Mouse (Mus musculus): ENCODE data around the gene Spata45.

The Spata45 gene

DNA sequence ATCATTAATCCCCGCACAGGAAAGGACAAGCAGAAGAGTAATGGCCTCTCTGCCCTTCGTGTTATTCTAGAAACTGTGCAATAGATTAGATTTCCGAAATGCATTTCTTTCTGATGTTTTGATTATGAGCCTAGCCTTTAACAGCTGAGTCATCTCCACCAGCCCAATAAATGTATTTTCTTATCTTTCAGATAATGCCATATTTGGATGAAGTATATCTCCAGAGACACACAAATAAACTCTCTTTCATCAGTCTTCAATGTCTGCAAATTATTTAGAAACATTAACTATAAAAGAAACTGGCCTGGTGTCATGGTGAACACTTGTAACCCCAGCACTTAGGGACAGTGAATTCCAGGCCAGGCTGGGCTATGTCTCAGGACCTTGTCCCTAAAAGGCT is 6.2 kb downstream of the Spata45 start:
- no peak for DNase-seq

DNA sequence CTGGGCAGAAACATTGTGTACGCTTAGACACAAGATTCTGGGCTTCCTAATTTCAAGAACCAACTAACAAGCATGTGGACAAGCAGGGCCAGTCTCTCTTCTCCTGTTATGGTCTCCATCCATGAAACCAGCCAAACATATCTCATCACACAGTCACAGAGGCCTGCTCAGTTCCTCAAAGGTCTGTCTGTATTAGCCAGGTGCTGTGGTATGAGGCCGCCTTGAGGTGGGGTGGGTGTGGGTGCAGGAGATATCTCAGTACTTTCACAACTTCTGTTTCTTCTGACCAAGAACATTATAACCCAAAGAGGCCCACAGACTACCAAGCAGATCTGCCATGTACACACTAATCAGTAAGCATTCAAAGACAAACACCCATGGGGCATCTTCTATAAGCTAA is 8.8 kb downstream of the Spata45 start:
- no peak for DNase-seq

DNA sequence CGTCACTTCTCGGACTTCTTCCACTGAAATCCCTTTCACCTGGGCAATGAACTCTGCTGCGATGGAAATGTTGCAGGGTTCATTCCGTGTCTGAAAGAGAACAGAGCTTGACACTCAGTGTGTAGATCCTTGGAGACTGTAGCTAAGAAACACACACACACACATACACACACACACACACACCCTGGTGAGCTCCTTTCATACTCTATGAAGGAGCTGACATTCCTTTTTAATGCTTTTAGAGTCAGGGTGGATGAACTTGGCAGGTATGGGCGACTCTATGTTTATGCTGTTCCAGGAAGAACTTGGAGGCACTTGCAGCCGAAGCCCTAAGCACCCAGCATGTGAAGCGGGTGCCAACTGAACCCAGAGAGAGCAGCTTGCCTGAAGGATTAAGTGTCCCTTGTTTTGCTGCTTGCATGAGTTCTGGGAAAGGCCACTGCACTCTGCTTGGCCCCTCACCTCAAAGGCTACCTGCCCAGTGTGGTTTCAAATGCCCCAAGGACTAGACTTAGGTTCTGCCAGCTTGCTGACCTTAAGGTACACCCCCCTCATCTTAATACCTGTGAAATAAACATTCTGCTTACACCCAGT is 9.9 kb downstream of the Spata45 start:
- DNase-seq = no peak

DNA sequence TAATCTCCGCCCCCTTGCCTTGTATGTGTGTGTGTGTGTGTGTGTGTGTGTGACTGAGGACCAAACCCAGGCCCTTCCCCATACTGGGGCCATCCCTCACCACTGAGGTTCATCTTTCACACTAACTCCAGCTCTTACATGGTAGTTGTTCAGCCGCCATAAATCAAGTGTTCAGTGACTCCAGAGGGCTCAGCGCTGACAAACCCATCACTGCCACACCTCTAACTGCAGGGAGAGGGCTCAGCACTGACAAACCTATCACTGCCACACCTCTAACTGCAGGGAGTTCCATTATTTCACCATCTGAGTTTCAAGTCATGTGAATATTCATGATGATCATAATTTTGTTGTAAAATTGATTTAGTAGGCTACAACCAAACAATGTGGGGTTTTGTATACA is 17.1 kb downstream of the Spata45 start:
- no peak for DNase-seq

DNA sequence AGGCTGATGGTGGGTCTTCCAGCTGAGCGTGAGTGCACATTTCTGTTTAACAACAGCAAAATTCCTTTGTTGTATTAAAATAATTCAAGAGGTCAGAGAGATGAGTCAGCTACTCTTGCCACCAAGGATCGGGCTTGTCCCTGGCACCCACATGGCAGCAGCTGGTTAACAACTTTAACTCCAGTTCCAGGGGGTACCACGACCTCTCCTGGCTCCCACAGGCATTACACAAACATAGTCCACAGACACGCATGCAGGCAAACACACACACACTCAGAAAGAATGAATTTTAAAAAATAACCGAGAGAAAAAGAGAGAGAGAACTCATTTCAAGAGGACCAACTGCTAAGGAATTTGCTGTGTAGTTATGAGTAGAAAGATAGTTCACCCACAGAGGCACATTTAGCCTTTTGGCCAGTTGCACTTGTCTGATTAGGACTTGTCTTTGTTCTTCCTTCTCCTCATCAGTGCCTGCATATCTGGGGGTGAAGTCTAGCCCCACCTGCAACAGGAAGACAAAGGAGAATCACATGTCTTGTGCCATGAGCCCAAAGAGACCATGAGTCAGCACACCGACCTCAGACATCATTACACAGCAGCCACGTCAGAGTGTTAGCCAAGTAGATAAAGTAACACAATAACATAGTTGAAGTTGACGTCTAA is 18.6 kb downstream of the Spata45 start:
- no peak for DNase-seq

DNA sequence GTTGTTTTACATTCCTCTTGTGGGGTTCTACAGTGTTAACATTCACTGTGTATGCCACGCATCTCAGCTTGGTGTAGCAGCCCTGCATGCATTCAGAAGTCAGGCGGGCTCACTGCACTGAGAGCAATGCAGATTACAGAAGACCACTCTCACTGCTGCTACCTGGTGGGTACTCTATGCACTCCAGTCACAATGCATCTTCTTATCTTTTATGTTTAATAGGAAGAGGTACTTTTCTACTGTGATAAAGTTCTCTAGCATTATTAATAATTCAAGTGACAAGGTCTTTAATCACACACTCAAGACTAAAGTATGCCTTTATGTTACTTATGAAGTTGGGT is 19.1 kb downstream of the Spata45 start:
- no peak for DNase-seq

DNA sequence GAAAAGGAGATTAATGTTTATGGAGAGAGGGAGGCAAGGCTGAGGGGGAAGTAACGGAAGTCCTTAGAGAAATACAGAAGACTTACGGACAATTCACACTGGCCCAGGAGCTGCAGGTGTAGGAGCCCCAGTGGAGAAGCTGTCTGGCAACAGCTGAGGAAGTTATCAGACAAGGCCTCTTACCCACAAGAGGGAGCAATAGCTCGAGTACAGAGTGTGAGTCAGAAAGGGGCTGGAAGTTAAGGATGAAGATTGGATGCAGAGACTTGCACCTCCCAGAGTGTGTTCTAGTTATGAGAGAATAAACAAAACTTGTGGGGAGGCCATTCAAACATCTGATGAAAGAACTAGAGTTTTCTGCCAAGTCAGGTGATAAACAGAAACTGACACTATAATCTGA is 21.0 kb downstream of the Spata45 start:
- DNase-seq = no peak

DNA sequence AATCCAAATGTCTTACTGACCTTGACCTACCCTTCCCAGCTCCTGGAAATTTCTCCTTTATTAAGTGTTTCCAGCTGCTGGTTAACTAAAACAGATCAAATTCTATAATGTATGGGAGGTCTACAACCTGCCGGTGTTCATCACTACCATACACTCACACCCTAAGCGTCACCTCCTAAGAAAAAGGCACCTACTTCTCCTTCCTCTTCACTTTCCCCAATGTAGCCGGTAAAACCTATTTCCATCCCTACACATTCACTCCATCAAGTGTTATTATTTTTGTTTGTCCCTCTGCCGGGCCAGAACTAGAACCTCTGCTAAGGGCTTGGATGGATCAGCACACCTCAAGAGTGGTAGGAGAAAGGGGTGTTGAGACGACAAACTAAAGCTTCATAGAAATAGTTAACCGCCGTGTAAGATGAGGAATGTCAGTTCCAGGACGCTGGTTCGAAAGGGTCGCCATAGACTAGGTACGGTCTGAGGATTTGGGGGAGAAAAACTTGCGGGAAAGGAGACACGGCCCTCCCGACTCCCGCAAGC is 25.9 kb downstream of the Spata45 start:
- no peak for DNase-seq

DNA sequence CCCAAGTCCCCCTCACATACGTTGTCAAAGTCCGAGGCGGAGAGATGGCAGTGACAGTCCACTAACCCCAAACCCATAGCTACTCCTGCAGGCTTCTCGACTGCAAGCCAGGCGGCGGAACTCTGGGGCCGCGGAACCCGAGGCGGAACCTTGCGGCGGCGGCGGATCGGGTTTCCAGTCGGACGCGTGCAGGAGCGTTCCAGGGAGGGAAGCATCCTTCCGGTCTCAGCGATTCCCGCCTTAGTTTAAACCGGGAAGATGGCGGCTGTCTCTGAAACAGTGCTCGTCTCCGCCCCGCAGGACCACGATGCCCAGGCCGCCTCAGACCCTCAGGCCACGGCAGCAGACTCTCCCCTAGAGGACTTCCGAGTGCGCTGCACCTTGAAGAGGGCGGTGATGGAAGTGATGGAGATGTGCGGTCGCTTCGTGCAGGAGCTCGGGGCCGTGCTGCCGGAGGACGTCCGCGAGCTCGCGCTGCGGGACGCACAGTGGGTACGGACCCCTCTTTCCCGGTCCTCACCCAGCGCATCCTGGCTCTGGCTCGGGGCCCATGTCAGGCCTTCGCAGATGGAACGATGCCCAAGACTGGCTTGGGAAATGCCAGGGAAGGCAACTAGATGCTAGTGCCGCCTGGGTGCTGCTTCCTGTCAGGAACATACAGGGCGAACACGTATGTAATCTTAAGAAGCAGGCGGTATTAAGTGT is 26.5 kb downstream of the Spata45 start, which contains the start of the genes Tatdn3 and Nsl1:
Gene Tatdn3, minus strand, starts transcription at position 152 of the 705 bp plus-strand sequence.
Gene Nsl1, plus strand, starts transcription at position 232 of the 705 bp plus-strand sequence.
- DNase-seq = peak; percentile 86

DNA sequence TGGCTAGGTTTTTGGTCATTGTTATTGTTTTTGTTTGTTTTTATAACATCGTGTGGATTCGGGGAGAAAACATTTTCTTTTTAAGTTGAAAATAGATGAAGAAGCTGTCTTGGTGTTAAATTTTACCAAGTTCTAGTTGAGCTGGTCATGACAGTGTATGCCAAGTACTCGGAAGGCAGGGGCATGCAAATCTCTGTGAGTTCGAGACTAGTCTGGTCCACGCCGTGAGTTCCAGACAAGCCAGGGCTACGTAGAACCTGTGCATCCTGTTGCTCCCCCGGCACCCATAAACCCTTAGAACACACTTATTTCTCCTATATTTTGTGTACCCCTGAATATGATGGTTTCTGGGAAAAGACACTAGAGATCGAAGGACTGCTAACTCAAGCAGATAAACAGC is 27.3 kb downstream of the Spata45 start:
- no peak for DNase-seq

DNA sequence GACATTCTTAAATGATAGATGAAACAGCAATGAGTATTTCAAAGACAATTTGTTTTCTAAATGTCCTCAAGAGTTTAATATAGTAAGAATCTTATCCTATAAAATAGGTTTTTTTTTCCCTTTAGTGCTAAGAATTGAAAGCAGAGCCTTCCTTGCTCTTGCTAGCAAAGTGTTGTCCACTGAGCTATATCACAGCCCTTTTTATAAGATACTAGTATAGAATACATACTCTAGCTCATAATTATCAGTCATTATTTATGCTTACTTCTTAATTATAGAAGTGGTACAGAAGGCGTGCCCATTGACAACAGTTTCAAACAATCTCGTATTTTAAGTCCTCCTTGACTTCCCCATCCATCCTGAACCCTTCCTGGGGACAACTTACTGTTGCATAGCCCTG is 28.1 kb downstream of the Spata45 start:
- DNase-seq = no peak

DNA sequence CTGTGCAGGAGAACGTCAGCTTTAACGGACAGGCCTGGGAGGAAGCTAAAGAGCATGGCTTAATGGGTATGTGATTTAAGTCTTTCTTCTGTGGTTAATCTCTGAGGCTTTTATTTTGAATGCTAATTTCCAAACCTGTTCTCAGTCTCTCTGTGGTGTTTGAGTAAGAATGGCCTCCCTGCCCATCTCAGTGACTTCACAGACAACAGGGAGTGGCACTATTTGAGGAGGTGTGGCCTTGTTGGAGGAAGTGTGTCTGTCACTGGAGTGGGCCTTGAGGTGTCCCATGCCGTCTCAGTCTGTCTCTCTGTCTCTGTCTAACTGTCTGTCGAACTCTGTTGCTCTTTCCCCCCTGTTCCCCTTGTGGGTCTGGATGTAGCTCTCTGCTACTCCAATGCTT is 28.7 kb downstream of the Spata45 start:
- no peak for DNase-seq

DNA sequence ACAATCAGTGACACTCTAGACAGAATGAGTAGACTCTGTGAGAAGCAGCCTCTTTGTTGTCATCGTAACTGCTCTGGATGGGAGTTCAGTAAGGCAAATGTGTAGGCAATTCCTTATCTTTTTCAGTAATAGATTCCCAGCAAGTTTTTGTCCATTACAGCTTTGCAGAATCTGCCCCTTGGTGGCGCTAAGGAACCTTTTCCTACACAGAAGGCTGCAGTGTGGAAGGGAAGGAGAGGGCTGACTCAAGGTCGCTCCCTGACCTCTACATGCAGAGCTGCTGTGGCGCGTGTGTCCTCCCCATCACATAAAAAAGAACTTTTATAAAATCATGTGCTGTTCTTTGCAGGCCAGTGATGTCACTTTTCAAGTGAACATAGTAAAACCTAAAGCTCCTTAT is 31.9 kb downstream of the Spata45 start:
- no peak for DNase-seq

DNA sequence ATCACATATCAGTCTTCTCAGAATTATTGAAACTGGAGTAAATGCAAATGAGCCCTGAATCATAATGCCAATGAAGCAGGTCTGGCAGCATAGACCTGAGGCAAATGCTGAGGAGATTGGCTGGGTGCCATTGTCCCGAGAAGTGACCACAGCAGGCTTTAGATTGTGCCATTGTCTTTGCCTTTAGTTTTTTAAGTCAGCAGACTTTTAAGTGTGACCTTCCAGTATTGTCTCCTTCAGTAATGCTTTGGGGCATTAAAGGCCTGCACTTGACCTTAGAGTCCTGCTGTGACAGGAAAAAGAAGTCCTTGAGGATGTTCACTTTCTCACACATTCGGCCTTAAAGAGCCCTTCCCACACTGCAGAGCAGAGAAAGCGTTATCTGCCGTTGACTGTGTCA is 33.8 kb downstream of the Spata45 start:
- DNase-seq = no peak

DNA sequence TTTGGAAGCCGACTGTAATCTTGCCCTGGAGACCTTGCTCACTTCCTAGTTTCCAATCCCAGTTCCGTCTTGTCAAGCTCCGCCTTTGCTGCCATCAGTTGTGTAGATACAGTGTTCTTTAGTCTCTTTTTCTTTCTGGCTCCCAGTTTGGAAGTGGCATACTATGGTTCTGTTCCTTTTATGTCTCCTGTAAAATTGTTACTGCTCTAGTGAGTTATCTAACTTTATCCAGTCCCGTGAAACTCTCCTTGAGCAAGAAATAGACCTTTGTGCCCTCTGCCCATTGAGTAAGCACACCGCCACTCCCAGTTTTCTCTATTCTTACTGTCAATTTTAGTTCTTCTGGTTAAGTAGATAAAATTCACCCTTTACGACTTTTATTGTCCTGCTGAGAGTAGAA is 35.2 kb downstream of the Spata45 start:
- DNase-seq = no peak

DNA sequence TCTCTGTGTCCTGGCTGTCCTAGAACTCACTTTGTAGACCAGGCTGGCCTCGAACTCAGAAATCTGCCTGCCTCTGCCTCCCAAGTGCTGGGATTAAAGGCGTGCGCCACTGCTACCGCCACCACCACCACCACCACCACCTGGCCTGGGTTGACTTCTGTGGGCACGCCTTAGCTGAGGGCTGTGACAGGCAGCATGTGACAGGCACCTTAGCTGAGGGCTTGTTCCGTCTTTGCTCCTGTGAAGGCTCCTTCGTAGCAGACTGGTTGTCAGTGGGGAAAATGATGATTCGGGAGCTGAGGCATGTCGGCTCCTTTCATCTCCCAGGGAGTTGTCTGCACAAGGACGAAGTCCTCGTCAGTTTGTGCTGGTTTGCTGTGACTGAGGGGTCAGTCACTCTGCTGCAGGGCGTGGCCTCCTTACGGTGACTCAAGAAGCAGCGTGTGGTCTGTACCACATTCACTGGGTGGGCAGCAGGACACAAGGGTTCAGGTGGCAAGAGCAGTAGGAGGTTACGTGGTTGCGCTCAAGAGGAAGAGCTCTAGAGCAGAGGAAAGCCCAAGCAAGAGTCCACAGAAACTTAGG is 36.0 kb downstream of the Spata45 start:
- no peak for DNase-seq

DNA sequence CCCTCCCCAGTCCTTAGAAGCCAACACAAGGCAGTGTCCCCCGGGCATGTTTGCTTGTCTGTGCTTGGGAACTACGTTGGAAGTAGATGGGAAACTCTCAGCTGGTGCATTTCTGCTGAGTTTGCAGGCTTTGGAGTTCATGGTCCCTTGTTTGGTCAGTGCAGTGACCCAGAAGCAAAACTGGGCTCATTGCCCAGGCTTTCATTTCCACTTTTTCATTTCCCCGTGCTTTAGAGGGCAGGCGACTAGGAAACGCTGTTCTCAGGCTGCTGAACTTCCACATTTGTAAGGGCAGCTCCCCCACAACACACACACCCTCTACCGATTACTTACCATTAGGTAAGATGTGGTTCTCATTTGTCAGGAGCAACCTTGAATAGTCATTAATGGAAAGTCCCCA is 36.6 kb downstream of the Spata45 start:
- no peak for DNase-seq

DNA sequence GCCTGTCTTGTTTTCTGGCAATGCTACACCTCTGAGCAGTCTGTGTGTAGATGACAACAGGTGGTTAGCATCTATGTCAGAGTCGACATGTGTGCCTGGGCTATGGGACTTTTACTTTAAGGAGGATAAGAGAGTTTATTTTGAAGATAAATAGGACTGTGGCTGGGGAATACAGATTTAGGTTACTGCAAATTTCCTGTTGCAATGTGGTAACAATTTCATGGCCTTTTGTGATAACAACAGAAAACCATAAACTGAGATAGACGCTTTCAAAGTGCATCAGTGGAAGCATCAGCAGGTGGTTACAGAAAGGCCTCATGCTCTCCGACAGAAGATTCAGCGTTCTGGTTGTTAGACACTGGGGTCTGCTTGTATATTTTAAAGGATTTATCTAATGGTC is 37.0 kb downstream of the Spata45 start:
- no peak for DNase-seq

DNA sequence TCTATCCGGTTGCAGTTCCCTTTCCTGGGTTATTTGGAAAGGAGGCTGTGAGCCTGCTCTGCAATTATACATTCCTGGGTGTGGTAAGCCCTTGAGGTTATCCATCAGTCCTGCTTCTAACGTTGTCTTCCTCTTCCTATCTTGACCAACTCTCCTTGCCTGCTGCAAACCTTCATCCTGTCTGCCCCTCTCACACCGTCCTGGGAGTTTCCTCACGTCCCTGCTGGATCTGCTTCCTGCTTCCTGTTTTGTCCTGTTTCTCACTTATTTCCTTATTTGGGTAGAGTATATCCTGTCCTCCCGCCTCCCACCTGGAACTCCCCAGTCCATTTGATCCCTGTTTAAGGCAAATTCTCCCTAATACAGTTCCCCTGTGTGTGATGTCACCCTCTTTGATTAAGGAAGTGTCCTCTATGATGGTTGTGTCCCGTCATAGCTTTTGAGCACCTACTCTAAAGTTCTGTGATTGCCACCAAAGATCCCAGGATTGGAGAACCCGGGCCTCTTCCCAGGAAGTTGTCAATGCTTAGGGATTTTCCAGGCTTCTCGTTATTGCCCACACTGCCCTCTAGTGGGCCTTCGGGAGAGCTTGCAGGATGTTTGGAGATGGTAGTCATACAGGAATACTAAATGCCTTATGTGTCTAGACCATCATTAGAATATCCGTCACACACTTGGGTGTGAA is 38.9 kb downstream of the Spata45 start:
- DNase-seq = peak; percentile 19

DNA sequence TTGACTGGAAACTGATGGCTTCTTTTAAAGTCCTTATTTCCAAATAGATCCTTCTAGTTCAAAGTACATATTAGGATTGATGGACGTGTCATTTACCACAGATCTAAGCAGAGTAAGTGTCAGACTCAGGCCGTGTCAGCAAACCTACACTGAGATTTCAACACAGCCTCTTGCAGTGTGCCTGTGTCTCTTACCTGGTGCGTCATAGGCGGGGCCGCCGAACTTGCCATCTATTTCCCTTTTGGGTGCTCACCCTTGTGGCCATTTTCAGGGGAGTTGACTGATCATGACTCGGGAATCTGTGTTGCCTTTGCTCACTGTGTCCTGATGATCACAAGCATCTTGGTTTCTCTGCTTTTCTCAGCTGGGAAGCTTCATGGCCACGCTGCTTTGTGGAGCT is 46.8 kb downstream of the Spata45 start:
- no peak for DNase-seq

DNA sequence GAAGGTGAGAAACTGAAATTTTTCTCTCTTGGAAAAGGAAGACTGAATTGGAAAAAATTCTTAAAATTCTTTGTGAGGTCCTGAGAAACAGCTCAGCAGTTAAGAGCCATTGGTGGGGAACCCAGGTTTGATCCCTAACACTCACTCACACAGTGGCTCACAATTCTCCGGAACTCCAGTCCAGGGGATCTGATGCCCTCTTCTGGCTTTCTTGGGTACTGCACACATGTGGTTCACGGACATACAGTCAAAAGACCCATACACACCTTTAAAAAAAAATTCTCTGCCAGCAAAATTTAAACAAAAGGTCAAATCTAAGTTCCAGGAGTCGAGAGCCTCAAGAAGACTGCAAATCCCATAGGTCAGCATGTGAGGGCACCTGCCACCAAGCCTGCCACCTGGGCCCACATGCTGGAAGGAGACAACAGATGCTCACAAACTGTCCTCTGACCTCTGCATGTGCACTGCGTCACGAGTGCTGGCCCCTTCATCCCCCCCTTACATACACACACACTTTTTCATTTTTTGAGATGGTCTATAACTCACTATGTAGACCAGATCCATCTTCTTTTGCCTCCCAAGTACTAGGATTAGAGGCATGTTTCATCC is 48.6 kb downstream of the Spata45 start:
- DNase-seq = no peak

DNA sequence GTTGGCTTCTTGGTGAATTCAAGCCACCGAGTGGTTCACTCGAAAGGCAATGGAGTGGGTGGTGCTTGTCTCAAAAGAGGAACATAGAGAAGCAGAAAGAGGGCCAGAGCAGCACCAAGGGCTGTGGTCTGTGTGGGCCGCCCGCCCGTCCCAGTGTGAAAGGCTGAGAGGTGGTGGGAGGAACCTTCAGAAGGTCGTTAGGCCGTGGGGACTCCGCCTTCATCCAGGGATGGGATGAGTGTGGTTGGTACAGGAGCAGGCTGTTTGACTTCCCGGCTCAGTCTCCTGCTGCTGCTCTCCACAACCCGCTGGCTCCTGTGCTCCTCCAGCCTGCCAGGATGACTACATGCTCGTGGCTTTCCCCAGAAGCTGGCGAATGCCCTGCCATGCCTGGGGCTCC is 49.2 kb downstream of the Spata45 start:
- no peak for DNase-seq

All from cerebellum, adult 11-12 months (tissue).